Mouse (Mus musculus) R1 (cell line): ENCODE data around the gene Olfr282.
"Not testable (repeated sequence)": the region's sequence is repeated elsewhere in the genome, so short reads cannot be mapped to it uniquely, and the experiment has no call there.

Source experiments
- DNase-seq: peaks from one replicate; pipeline ENCODE4 v3.0.0-alpha.2; 2018; ENCODE audit warnings: low read depth, low spot score

The Olfr282 gene

DNA sequence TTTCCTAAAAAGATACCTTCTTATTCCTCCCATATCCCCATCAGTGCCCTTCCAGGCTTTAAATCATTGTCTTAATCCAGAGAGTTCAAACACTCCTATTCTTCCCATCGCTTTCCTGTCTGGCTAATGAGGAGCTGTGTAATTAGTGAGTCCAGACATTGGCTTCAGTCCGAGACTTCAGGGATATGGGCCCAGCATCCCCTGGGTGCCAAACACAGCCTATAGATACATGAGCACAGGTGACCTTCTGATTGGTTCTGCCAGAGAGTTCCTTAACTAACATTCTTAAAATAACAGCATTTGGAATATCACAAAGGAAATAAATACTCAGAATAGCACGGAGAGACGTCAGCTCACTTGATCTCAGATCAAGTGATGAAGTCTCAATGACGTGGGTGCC lies at the start of gene Olfr282:
Olfr282 (plus strand) TSS at position 301 of the 400 bp plus-strand sequence.
- not testable (repeated sequence) for DNase-seq

DNA sequence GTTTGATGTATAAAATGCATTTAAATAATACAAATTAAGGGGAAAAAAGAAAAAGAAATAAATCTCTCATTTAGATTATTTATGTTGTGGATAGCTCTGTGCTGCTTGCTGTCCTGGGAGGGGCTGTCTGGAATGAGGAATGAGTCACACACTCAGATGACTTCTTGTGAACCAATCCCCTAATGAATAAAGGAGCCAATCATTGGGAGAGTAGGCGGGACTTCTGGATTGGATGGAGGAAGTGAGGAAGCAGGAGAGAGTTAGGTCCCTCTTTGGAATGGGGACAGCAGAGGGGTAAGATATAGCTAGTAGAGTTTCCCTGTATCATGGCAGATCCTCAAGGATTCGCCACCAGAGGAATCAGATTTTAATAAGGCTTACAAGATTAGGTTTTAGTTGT lies 43.4 kb upstream of the Olfr282 start:
- DNase-seq = peak; percentile 90

DNA sequence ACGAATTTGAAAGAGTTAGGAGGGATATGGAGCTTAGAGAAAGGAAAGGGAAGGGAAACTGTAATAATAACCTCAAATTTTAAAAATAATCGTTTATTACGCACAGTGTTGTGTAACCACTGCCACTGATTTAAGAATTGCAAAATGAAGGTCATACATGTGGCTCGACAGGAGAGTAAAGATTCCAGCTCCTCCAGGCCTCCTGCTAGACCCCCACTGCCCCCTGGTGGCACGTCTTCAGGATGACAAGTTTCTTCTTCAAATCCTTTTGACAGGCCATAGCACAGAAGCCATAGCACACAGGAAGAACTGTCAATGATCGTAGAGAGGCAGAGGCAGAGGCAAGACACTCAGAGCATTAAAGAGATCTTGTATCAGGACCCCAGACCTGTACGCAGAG lies 41.2 kb upstream of the Olfr282 start:
- DNase-seq = peak; percentile 76

DNA sequence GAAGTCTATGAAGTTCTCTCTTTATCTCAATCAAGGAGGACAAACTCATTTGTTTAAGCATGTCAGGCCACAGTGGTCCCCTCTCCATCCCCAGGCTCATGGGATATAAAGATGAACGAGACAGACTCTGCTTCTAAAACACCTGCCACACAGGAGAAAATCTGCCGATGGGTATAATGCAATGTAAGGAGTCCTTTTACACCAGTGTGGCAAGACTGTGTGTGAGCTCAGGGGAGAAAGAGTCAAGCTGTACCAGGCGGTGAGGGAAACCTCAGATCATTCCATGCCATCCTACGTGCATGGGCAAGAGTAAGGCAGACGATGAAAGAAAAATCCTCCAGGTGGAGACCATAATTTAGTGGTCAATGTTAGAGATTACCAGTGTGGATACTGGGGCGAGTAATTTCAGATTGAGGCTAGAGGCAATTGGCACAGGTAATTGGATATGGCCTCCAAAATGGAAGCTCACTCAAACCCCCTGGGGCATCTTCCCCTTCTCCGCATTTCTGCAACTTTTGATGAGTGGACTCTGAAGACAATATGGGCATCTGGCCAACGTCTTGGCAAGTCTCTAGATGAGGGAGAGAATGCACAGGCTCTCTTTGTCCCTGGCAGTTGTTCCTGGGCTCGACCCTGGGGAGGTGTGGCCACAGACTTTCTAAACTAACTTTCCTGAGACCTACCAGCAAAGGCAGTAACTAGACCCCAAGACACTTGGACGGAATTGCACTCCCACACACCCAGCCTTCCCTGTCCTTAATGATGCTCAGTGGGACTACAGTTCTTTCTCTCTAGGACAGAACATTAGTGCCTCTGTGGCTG lies 39.7 kb upstream of the Olfr282 start:
- DNase-seq = no peak

DNA sequence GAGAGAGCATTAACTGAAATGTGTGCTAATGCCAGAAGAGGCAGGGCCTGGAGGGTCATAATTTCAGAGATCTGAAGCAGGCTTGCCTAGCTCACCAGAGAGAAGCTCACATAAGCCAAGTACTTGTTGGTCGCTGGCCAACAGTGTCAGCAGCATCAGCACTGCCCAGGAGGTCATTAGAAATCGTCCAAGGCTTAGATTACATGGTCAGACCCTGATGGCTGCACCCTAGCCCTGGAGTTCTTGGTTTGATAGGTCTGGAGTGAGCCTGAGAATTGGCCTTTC lies 39.2 kb upstream of the Olfr282 start:
- no peak for DNase-seq

DNA sequence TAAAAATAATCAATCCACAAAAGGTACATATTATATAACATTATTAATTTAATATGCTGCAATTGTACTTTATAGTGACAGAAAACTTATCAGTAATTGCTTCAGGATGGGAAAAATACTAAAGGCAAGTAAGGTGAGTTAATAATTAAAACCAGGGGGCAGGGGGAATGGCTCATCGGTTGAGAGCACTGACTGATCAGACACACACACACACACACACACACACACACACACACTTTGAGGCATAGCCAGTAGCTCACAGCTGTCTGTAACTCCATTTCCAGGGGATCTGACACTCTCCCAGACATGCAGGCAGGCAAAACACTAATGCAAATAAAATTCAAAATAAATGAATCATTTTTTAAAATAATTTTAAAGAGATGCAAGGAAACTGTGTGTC lies 33.9 kb upstream of the Olfr282 start:
- no peak for DNase-seq

DNA sequence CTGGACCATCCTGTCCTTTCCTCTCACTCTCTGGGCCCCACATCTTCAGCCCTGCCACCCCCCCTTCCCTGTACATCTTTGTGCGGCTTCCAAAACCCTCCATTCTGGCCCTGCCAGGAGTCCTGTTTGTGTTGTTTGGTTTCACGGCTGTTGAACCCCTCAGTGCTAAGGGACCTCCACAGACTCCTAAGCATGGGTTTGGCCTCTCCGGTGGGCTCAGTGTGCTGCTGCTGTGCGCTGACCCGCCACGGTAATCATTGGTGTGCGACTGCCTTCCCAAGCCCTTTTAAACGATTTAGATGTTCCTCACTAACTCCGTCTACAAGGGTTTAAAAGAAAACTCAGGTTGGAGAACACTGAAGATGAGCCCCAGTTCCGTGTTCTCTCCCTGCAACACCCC lies 28.7 kb upstream of the Olfr282 start:
- no peak for DNase-seq

DNA sequence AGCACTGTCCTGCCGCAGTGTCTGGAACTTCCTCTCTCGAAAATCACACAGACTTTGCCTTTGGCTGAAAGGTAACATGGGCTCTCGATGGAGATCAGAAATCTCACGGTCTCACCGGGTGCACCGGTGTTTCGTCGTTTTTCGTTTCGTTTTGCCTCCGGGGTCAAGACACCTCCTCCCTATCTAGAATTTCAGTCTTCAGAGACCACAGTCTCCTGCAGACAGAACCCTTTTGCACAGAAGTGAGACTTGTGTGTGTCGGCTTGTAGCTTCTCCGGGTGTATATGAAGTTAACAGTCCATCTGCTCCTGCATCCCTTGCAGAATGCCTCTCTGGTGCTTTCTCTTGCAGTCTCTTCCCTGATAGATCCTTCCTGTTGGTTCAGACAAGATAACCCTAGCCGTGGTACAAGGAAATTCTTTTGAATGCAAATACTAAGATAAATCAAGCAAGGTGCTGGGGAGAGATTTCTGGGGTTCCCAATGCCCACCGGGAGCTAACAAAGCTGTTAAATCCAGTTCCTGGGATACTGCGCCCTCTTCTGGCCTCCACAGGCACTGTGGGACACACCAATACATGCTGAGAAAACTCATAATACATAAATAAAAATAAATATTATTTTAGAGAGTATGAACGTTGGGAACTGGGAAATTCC lies 22.5 kb upstream of the Olfr282 start:
- DNase-seq = peak; percentile 9

DNA sequence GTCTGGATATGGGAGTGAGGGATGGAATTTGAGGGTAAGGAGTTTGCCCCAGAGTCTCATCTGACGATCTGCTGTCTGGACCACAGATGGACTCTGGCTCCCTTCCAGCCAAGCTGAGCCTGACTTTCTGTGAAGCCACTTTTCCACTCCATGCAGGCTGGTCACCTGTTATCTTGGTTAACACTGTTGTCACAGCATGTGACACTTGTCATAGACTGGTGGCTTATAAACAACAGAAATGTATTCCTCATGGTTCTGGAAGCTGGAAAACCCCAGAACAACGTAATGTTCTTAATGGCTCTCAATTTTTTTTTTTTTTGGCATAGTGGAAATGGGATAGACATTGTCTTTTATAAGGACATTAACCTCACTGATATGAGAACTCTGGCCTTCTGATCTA lies 21.4 kb upstream of the Olfr282 start:
- no peak for DNase-seq

DNA sequence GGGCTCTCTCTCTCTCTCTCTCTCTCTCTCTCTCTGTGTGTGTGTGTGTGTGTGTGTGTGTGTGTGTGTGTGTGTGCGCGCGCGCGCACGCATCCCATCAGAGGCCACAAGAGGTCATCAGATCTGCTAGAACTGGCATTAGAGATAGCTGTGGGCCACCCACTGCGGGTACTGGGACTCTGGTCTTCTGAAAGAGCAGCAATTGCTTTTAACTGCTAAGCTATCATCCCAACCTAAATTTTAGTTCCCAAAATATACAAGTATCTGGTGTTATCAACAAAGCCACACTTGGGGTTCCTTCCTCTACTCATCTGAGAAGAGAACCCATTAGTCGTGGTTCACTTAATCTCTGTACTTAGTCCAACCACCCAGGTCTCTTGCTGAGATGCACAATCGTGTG lies 20.8 kb upstream of the Olfr282 start:
- DNase-seq = no peak

DNA sequence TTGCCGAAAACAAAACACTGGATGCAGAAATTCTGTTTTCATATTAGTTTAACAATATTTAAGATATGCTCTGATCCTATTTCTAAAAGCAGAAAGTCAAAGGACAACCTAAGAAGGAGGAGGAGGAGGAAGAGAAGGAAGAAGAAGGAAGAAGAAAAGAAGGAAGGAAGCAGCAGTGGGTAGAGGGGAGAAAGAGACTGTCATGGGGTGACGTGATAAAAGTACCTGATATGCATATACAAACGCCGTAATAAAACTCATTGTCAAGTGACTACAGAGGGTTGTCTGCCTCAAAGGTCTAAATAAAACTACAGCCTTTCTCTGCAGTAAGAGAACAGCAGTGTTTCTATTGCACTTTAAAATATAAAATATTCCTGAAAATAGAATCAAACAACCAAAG lies 15.0 kb upstream of the Olfr282 start:
- no peak for DNase-seq

DNA sequence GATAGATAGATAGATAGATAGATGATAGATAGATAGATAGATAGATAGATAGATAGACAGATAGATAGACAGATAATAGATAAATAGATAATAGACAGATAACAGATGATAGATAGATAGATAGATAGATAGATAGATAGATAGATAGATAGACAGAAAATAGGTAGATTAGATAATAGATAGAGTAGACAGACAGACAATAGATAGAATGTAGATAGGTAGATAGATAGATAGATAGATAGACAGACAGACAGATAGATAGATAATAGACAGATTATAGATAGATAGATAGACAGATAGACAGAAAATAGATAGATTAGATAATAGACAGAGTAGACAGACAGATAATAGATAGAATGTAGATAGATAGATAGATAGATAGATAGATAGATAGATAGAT lies 14.2 kb upstream of the Olfr282 start:
- not testable (repeated sequence) for DNase-seq

DNA sequence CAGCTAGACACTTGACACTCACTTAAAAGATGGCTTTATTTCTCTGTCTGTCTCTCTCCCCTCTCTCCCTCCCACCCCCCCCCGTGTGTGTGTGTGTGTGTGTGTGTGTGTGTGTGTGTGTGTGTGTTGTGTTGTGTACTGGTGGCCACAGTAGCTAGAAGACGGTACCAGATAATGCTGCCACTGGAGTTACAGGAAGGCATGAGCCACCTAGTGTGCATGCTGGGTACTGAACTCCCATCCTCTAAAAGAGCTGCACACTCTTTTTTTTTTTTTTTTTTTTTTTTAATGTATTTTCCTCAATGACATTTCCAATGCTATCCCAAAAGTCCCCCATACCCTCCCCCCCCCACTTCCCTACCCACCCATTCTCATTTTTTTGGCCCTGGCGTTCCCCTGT lies 13.7 kb upstream of the Olfr282 start:
- peak; percentile 45 for DNase-seq

DNA sequence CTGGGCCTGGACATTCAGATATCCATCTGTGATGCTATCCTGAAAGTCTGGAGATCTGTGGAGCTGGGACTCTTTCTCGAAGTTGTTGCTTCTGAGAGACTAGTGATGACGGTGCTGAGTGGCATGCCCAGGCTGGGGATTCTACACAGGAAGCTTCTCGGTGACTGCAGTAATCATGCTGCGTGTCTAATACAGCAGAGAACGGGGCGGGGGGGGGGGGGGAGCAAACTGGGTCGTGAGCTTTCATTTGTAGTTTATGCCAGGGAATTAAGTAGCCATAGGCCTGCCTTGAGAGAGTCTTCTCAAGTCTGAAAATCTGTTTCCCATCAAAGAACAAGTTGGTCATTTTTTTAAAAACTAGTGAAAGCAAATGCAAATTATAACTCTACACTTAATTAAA lies 12.9 kb upstream of the Olfr282 start:
- DNase-seq = no peak

DNA sequence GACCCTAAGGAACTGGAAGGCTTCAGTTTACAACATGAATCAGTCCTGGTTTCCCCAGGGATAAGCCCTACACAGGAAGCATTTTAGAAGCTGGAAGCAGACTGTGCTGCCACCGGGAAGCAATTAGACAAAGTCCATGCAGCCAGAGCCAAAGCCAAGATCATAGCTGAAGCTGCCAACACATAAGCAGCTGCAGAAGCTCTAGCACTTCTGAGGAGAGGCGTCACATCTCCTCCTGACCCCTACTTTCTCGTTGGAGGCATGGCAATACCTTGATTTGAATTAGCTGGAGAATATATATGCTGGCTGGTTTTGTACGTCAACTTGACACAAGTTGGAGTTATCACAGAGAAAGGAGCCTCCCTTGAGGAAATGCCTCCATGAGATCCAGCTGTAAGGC lies 10.1 kb upstream of the Olfr282 start:
- DNase-seq = no peak

DNA sequence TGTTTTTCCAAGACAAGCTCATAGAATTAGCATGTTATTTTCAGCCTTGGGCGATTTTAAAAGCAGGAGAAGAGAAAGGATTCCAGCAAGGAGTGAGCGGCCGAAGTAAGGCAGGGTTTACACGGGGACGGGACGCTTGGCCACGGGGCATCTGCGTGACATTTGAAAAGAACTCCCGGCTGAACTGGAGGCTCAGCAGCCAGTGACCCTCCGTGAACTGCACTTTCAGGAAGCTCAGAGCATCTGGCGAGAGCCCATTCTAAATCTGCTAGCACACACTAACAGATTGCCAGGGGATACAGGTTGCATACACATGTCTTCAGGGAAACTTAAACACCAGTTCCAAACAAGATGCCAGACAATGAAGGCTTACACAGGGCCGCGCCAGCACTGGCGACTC lies 6.7 kb upstream of the Olfr282 start:
- no peak for DNase-seq

DNA sequence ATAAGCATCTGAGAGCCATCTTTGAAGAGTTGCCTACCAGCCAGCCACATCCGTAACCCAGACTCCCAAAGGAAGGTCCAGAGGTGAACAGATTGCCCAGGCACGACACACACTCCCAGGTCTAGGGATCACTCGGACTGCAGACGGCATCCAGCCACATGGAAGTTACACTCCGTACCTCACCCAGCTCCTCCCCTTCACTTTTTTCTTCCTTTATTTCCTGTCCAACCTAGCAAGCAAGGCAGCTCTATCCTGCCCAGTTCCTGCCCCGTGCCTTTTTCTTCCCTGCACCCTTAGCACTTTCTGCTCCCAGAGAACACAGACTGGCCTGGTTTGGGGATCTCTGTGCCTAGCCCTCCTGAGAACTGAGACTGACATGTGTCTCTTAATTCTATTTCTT lies 6.3 kb upstream of the Olfr282 start:
- no peak for DNase-seq

DNA sequence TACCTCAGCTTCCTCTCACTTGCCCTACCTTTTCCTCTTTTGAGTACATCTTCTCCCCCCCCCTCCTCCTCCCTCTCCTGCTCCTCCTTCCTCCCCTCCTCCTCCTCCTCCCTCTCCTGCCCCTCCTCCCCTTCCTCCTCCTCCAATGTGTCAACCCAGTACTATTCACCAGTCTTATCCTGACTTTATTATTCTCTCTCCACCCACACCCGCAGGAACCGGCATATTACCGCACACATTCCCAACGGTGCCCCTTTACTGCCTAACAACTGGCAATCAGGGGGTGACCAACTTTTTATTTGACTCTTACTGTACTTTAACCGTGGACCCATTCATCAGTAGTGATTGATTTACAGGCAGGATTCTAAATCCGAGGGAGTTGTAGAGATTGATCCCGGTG lies 5.8 kb upstream of the Olfr282 start:
- no peak for DNase-seq

DNA sequence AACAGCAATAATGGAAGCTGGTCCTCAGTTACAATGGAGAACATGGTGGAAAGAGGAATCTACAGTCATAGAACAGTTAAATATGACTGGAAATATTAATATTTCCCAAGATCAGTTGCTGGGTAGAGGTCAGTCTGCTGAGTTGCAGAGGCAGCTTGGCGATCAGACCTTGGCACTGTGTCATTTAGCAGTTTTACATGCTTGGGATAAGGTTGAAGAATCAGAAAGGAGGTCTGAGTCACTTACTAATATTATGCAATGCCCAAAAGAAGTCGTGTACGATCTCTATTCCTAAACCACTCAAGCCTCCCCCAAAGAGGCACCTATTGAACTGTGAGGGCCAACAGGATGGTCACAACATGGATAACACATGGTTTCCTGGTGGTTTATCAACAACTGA lies 13.5 kb downstream of the Olfr282 start:
- DNase-seq = no peak

DNA sequence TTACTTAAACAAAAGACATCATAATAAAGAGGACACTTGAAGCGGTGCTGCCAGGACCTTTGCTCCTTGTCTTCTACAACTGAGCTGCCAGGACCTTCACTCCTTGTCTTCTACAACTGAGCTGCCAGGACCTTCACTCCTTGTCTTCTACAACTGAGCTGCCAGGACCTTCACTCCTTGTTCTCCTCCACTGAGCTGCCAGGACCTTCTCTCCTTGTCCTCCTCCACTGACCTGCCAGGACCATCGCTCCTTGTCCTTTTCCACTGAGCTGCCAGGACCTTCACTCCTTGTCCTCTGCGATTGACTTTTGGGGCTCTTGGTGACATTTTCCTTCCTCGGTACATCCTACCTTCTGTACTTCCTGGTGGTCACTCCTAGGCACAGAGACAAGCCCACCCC lies 17.5 kb downstream of the Olfr282 start:
- peak; percentile 86 for DNase-seq

DNA sequence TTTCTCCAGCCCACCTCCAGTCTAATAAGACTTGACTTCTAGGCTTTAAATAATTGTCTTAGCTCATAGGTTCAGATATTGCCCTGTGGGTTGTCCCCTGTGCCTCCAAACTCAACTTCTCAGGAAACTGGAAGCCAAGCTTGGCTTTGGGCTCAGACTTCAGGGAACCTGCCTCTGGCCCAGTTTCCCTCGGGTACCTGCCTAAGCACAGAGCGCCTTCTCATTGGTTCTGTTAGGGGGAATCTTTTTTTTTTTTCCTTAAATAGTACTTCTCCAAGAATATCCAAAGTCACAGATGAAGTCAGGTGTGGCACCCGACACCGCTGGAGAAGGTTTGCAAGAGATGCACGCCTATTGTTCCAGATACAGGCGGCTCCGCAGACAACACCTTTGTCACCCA lies 21.3 kb downstream of the Olfr282 start, which contains the start of gene Olfr281:
Olfr281 (plus strand) TSS at position 301 of the 400 bp plus-strand sequence.
- no peak for DNase-seq

DNA sequence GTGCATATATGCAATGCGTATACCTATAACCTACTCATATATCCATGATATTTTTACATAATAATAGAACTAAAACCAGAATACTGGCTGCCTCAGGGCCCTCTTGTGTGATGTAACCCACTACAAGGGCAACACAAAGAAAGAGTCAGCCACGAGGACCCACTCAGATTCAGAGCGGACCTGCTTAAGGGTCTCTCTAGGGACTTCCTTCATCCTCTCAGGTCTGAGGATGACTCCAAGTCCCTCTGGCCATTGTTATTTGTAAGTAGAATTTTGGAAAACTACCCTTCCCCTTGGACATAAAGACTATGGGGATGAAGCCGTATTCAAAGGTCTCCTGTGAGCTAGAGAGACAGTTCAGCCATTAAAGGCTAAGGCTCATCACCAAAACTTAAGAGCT lies 38.6 kb downstream of the Olfr282 start, which contains the start of gene OR5BS1P:
OR5BS1P (plus strand) TSS at position 301 of the 400 bp plus-strand sequence.
- no peak for DNase-seq

DNA sequence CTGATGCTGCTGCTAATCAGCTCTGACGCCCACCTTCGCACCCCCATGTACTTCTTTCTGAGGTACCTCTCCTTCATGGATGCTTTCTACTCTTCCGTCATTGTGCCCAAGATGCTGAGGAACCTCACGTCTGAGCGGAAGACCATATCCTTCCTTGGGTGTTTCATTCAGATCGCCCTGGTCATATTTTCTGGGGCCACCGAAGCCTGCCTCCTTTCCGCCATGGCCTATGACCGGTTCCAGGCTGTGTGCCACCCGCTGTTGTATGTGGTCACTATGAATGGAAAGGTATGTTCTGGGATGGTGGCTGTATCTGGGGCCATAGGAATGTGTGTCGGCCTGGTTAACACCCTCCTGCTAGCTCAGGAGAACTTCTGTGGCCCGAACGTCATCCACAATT lies 40.5 kb downstream of the Olfr282 start:
- DNase-seq = no peak
